Mouse (Mus musculus) midbrain, postnatal 0 days (tissue): ENCODE measurements around the gene Hbp1. TPM values are rescaled to one million over a fixed set of nuclear protein-coding genes. Genes with fewer than 3 reads are reported as not detected.

Source experiments
- ATAC-seq: fragments of 200-750 bp; cut with Nextera tagmentation; 2 replicates; pipeline ENCODE4 v1.8.0; 2017; ENCODE audit warnings: moderate number of reproducible peaks, mild to moderate bottlenecking, moderate TSS enrichment, moderate library complexity; ENCODE audit not compliant: low FRiP score
- DNase-seq: peaks from one replicate; pipeline ENCODE4 v3.0.0-alpha.2; 2015; ENCODE audit warnings: low spot score
- H3K27ac ChIP-seq: fragments of 300-500 bp; sonication (generic); 2 replicates; pipeline ENCODE4 v1.5.1; 2014; ENCODE audit warnings: low read depth, mild to moderate bottlenecking, low read length, mixed read lengths
- H3K27me3 ChIP-seq: fragments of 300-500 bp; sonication (generic); 2 replicates; pipeline ENCODE4 v1.6.1; 2014; ENCODE audit warnings: low read length, control low read depth, mixed read lengths; ENCODE audit not compliant: insufficient read depth
- H3K36me3 ChIP-seq: fragments of 300-500 bp; sonication (generic); 2 replicates; pipeline ENCODE4 v1.6.1; 2014; ENCODE audit warnings: low read length, control low read depth, mixed read lengths; ENCODE audit not compliant: insufficient read depth
- H3K4me1 ChIP-seq: fragments of 300-500 bp; sonication (generic); 2 replicates; pipeline ENCODE4 v1.6.1; 2014; ENCODE audit warnings: mild to moderate bottlenecking, control low read depth, antibody characterized with exemption, low read length, mixed read lengths; ENCODE audit not compliant: insufficient read depth
- H3K4me2 ChIP-seq: fragments of 300-500 bp; sonication (generic); 2 replicates; pipeline ENCODE4 v1.6.1; 2014; ENCODE audit warnings: low read depth, mild to moderate bottlenecking, low read length, mixed read lengths; ENCODE audit not compliant: poor library complexity, severe bottlenecking
- H3K4me3 ChIP-seq: fragments of 300-500 bp; sonication (generic); 2 replicates; pipeline ENCODE4 v1.5.1; 2014; ENCODE audit warnings: low read depth, mild to moderate bottlenecking, low read length, moderate library complexity
- H3K9ac ChIP-seq: fragments of 300-500 bp; sonication (generic); replicated peaks from 2 replicates; pipeline ENCODE4 v1.6.1; 2014; ENCODE audit warnings: mild to moderate bottlenecking, low read length, moderate library complexity, mixed read lengths; ENCODE audit not compliant: poor library complexity, severe bottlenecking
- H3K9me3 ChIP-seq: fragments of 300-500 bp; sonication (generic); 2 replicates; pipeline ENCODE4 v1.6.1; 2016; ENCODE audit warnings: low read length, control low read depth
- CTCF ChIP-seq: IDR thresholded peaks from 2 replicates; pipeline ENCODE4 v1.5.1; 2016; ENCODE audit warnings: antibody characterized with exemption, mild to moderate bottlenecking
- WGBS: fragments of 180-500 bp; shearing (Covaris S2); extraction: QIAGEN DNeasy Blood & Tissue Kit; methylation state at CpG from one replicate; pipeline ENCODE4 v1.1.7; 2014; 5-methylcytosine and 5-hydroxymethylcytosine counted together
- polyA plus RNA-seq: library from polyadenylated mRNA; unstranded; fragments of >200 nt; fragmentation: Nextera tagmentation; extraction: Ambion mirVana; gene quantifications from 2 replicates; pipeline ENCODE4 v1.2.1, GENCODE M21; 2015
- total RNA-seq: library from RNA; depleted of rRNA; stranded (reverse); fragments of >200 nt; gene quantifications from 2 replicates; pipeline ENCODE4 v1.2.3, GENCODE M21; 2014

Gene Hbp1
- total and polyA plus RNA-seq, 2 experiments from 2014 or later = 25.4 to 34.4 TPM

GRCm38 (mm10) chr12:31924135-31924534 lies 26.2 kb downstream of the Hbp1 start:
- no peak overlapping the region for H3K4me3 ChIP-seq
- 79% methylated on average over 3 of the region's 3 CpGs for WGBS
- no peak for ATAC-seq
- no peak for DNase-seq
- no peaks in the 10 kb centered on the region for H3K27me3 ChIP-seq
- H3K9me3 ChIP-seq = no peaks in the 10 kb centered on the region
- TF ChIP-seq CTCF = no peak
- no peak overlapping the region for H3K27ac ChIP-seq
- H3K36me3 ChIP-seq = peaks cover 8% of the 10 kb centered on the region
- H3K4me2 ChIP-seq = no peak overlapping the region
- no peak overlapping the region for H3K9ac ChIP-seq
- H3K4me1 ChIP-seq = no peaks in the 10 kb centered on the region

- ATAC-seq = no peak
- 81% methylated on average over 18 of the region's 18 CpGs for WGBS
Measured at GRCm38 (mm10) chr12:31920464-31921405, 29.6 kb downstream of the Hbp1 start.

GRCm38 (mm10) chr12:31917245-31917644 lies 33.1 kb downstream of the Hbp1 start:
- no peak overlapping the region for H3K27ac ChIP-seq
- no peak for ATAC-seq
- WGBS = 85% methylated on average over 5 of the region's 5 CpGs

More at GRCm38 (mm10) chr12:31920464-31921405, 29.6 kb downstream of the Hbp1 start:
- no peak overlapping the region for H3K9ac ChIP-seq
- DNase-seq = no peak
- no peaks in the 10 kb centered on the region for H3K27me3 ChIP-seq
- no peaks in the 10 kb centered on the region for H3K4me1 ChIP-seq
- H3K27ac ChIP-seq = no peak overlapping the region
- H3K36me3 ChIP-seq = peaks cover 3% of the 10 kb centered on the region; the same call in 1 of the 2 replicates
- H3K9me3 ChIP-seq = no peaks in the 10 kb centered on the region
- no peak for TF ChIP-seq CTCF
- H3K4me3 ChIP-seq = no peak overlapping the region
- no peak overlapping the region for H3K4me2 ChIP-seq

GRCm38 (mm10) chr12:31916691-31917090 lies 33.6 kb downstream of the Hbp1 start:
- Histone ChIP-seq H3K27ac (no peak overlapping the region), H3K4me3 (no peak overlapping the region), H3K27me3 (no peaks in the 10 kb centered on the region), H3K9ac (no peak overlapping the region), H3K9me3 (no peaks in the 10 kb centered on the region), H3K4me2 (no peak overlapping the region), H3K4me1 (no peaks in the 10 kb centered on the region), H3K36me3 (peaks cover 3% of the 10 kb centered on the region; the same call in 1 of the 2 replicates)
- ATAC-seq (no peak), DNase-seq (no peak)
- TF ChIP-seq CTCF = no peak
- 97% methylated on average over 5 of the region's 5 CpGs for WGBS

More at GRCm38 (mm10) chr12:31917245-31917644, 33.1 kb downstream of the Hbp1 start:
- Histone ChIP-seq H3K9me3 (no peaks in the 10 kb centered on the region), H3K4me1 (no peaks in the 10 kb centered on the region), H3K36me3 (peaks cover 3% of the 10 kb centered on the region; the same call in 1 of the 2 replicates), H3K4me3 (no peak overlapping the region), H3K9ac (no peak overlapping the region), H3K4me2 (no peak overlapping the region), H3K27me3 (no peaks in the 10 kb centered on the region)
- peak; percentile 48 for DNase-seq
- no peak for TF ChIP-seq CTCF

GRCm38 (mm10) chr12:31913614-31914013 lies 36.7 kb downstream of the Hbp1 start:
- H3K4me3 ChIP-seq = no peak overlapping the region
- H3K9me3 ChIP-seq = no peaks in the 10 kb centered on the region
- DNase-seq (no peak), ATAC-seq (no peak)
- no peak overlapping the region for H3K27ac ChIP-seq
- no peak overlapping the region for H3K4me2 ChIP-seq
- H3K4me1 ChIP-seq = no peaks in the 10 kb centered on the region
- TF ChIP-seq CTCF = no peak
- H3K27me3 ChIP-seq = no peaks in the 10 kb centered on the region
- H3K9ac ChIP-seq = no peak overlapping the region
- WGBS = 69% methylated on average over 4 of the region's 4 CpGs
- H3K36me3 ChIP-seq = no peaks in the 10 kb centered on the region

- Histone ChIP-seq H3K27ac (no peak overlapping the region), H3K4me1 (no peaks in the 10 kb centered on the region), H3K36me3 (no peaks in the 10 kb centered on the region), H3K27me3 (no peaks in the 10 kb centered on the region), H3K9ac (no peak overlapping the region), H3K4me2 (no peak overlapping the region), H3K9me3 (no peaks in the 10 kb centered on the region), H3K4me3 (no peak overlapping the region)
- TF ChIP-seq CTCF = no peak
- WGBS = 84% methylated on average over 6 of the region's 6 CpGs
- no peak for DNase-seq
- ATAC-seq = no peak
Measured at GRCm38 (mm10) chr12:31912966-31913551, 37.3 kb downstream of the Hbp1 start.
